Mouse (Mus musculus): Measurements from ENCODE around the gene Gm49369.
"Not testable (repeated sequence)": the region's sequence is repeated elsewhere in the genome, so short reads cannot be mapped to it uniquely, and the experiment has no call there.

Gm49369 gene

DNA sequence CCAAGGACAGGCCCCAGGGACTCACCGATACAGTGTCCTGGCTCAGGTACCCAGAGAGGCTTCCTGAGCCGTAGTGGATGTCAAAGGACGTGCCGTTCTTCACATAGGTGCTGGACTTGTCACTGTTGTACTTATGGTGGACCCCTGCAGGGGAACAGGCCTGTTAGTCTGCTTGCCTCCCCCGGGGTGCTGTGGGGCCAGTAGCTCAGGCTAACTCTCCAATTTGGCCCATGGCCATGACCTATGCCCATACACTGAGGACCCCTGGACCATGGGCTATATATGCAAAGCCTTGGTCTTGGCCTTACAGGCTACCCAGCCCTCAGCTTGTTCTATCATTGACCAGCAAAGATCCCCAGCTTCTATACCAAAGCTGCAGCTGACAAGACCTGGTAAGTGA lies at the start of gene Gm49369:
Gene Gm49369 (minus strand): TSS at position 101 of the 400 bp plus-strand sequence.
- DNase-seq, result no peak

DNA sequence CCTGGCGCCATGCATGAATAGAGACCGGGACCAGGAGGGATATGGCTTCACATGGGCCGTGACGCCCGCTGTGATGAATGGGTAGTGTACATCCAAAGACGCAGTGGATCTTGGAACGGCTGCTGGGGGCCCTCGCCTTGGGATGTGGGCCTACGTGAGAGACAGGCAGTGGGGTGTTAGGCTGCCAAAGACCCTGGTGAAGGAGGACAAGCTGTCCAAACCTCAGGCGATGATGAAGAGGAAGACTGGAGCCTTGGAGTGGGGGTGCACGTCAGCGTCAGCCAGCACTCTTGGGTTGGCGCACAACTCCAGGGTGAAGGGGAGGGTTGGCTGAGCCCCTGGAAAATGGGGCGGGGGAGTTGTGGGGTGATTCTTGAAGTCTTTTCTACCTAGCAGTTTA lies 48.6 kb upstream of the Gm49369 start:
- DNase-seq, result no peak

DNA sequence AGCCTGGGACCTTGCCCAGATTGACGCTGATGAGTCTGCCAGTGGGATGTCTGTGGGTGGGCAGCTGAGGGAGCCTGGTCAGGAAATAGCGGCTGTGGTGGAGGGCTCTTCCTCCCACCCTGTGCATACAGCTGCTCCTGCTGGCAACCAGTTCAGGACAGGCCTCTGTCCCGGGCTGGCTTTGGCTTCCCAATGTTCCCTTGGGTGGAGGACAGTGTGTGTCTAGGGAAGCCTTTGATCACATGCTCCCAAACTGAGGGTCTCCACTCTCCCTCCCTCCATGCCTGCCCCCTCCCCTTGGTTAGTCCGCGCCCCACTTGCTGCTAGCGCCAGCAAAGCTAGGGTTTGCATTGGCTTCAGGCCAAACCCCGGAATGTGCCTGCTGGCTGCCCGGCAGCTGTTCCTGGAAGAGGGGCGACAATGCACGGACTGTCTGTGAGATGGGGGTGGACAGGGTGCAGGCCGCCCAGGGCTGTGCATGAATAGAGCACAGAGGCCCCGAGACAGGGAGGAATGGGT lies 47.8 kb upstream of the Gm49369 start:
- no peak for DNase-seq

DNA sequence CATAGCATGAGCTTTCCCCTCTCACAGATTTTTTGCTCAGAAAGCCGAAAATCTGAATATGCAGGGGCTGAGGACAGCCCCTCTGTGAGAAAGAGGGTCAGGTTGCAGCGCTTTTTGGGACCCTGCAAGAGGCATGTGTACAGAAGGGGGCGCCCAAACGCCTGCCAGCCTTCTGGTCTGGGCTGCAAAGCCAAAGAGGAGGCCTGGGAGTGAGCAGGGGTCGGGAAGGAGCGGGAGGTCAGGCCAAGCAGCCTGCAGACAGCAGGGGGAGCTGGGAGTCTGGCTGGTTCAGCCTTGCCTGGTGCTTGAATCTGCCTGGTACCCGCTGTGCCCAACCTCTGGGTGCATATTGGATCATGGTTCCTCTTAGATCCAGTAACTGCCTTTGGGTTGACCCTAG lies 45.7 kb upstream of the Gm49369 start:
- DNase-seq, result no peak

DNA sequence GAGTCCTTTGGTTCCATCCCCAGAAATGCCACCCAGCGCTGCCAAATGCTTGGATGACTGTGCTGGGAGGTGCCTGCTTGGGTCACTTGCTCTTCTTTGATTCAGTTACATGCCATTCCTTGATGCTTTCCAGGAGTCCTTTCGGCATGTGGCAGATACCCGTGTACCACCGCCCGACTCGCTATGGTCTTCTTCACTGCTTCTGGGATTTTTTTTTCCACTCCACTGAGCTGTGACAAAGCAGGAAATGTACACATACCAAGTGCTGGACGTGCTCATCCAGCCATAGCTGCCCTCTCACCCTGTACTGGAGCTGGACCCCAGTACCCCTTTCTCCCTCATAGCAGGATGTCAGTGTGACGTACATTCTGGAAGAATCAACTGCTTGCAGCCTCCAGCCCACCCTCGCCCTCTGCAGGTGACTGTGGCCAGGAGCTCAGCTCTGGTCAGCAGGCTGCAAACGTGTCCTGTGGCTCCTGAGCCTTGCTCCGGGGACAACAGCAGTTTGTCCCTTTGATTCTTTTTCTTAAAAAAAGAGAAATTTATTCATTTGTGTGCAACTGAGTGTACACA lies 43.3 kb upstream of the Gm49369 start:
- DNase-seq, result no peak

DNA sequence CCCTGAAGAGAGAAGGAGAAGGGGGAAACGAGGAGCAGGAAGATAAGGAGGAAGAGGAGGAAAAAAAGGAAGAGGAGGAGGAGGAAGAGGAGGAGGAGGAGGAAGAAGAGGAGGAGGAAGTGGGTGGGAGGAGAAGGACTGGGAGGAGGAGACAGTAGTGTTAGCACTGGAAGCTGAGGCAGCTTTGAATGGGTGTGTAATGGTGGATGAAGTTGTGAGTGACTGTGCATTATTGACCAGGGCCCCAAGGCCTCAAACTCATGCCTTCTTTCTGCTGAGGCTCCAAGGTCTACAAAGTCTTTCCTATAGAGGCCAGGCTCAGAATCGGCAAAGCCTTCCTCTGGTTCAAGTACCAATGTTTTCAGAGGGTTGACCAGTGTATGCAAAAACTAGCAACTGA lies 39.4 kb upstream of the Gm49369 start:
- DNase-seq, result no peak

DNA sequence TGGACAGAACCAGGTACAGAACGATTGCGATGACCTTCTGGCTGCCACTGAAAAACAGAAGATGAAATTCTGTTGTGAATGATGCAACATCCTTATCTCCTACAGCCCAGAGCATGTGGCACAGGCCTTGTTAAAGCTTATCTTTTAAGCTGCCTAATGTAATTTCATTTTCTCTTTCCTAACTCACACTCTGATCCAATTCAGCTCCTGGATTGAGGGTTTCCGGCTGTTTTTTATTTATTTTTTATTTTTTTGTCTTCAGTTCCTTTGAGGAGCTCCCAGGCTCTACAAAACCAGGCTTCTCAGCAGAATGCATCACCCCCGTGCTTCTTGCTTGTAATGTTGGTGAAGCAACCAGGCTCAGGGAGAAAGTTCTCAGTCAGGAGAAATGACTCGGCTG lies 37.4 kb upstream of the Gm49369 start:
- no peak for DNase-seq

DNA sequence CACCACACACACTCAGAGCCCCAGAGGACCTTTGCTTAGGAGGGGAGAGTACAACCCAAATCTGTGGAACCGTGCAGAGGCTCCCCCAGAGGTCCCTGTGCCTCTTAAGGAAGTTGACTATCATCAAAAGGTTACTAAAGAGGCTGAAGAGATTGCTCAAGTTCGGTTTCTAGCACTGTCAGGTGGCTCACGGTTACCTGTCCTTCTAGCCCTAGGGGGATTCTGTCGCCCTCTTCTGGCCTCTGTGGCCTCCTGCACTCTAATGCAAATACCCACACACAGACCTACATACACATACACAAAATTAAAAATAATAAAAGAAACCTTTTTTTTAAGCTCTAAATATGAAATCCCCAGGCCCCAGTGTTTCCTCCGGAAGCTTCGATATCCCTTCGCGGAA lies 36.2 kb upstream of the Gm49369 start:
- DNase-seq, result no peak

DNA sequence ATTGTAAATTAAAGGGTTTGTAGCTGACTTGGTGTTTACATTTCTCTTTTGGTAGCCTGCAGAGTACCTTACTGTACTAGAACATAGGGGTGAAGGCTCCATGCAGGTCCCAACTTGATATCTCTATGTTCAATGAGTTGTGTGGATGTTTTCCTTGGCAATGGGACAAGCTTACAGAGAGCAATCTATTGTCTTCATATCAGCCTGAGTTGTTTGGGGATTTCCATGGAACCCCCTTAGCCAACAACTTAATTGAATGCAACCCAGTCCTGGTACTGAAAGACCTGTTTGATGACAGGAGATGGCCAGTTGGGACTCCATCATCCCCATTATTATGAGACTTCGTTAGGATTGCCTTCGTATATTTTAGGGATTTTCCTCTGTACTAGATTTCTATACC lies 35.6 kb upstream of the Gm49369 start:
- DNase-seq, result no peak

DNA sequence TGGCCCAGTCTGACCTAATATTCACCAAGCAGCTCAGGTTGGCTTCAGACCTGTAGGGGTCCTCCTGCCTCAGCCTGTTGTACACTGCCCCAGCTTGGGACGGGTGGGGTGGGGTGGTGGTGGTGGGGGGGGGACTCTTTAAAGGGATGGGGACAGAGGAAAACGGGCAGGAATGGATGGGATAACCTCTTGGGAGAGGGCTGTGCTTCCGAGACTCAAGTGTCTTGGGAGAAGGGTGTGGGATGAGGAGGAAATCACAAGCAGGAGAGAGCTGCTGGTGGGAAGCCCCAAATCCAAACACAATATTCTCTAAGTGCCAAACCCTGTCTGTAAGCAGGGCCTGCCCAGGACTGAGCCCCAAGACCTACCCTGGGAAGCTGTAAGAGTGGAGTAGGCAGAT lies 33.8 kb upstream of the Gm49369 start:
- DNase-seq, result no peak

DNA sequence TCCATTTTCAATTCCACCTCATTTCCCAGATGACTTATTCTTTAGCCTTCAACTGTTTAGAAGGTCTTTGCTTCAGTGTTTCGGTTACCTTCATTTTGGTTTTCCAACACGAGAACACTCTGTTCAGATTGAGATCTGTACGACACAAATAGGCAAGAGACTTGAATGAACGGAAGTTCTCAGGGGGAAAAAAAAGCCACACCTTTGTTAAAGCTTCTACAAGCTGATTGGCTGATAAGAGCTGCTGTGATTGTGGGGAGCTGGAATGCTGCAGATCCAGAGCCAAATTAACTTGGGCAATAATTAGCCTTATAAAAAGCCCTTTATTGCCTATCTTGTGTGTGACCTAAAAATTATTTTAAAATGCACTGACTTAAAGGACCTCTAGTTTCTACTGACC lies 32.8 kb upstream of the Gm49369 start:
- DNase-seq, result no peak

DNA sequence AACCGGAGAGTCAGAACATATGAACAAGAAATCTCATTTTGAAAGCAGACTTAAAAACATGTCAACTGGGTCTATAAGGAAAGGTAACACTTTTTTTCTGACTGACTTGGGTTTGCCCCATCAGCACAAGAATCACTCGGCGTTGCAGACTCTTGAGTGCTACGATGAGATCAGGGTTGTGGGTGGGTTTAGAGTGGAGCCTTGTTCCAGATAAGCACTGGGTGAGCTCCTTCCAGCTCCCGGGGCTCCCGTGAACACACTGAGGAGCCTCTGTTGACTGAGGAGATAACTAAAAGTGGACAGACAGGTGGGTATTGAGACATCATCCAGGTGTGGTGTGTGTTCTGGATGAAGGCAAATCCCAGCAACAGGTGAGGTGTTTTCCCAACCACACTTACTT lies 30.8 kb upstream of the Gm49369 start:
- DNase-seq, result no peak

DNA sequence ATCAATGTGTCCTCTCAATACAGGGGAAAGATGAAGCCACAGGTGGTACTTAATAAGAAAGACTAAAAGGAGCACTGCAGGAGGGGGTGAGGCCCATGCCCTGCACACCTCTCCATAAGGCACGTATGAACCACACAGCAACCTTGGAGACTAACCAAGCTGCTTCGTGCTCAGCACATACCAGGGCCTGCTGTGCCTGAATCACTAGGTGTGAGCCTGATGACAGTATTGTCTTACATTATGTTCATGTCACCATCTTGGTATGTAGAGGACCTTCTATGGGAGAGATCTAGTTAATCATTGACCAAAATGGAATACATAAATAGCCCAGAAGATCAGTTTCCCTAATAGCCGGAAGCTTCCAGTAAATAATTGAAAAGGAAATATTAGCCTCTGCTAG lies 27.1 kb upstream of the Gm49369 start:
- no peak for DNase-seq

DNA sequence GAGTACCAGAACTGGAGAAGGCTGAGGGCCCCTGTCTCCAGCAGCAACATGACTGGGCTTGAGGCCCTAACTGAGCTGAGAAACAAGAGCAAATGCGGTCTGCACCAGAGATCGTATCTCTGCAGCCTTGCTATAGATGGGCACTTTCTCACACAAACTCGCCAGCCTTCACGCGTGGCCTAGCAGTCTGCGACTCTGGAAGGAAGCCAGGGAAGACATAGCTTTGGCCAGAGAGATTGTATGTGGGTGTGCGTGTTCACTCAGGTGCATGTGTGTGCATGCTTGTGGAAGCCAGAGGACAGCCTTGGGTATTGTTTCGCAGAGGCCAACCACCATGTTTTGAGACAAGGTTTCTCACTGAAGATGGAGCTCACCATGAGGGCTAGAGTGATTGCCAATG lies 26.2 kb upstream of the Gm49369 start:
- no peak for DNase-seq

DNA sequence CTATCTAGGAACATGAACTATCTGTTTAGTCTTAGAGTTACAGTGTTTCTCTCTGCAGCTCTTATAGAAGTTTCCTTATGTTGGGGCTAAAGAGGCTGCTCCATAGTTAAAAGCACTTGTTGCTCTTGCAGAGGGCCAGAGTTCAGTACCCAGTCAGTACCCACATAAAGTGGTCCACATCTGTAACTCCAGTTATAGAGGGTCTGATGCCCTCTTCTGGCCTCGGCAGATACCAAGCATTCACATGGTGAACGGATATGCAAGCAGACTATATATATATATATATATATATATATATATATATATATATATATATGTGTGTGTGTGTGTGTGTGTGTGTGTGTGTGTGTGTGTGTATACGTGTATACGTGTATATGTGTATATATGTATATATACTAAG lies 25.5 kb upstream of the Gm49369 start:
- DNase-seq, result no peak

DNA sequence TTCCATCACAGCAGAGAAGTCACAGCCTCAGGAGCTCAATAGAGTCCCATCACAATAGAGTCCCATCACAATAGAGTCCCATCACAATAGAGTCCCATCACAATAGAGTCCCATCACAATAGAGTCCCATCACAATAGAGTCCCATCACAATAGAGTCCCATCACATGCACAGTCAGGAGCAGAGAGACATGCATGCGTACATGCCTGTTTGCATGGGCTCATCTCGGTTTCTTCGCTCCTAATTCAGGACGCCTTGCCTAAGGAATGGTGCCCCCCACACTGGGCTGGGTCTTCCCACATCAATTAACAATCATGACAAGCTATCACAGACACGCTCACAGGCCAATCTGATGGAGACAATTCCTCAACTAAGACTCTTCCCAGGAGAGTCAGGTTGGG lies 22.7 kb upstream of the Gm49369 start:
- not testable (repeated sequence) for DNase-seq

DNA sequence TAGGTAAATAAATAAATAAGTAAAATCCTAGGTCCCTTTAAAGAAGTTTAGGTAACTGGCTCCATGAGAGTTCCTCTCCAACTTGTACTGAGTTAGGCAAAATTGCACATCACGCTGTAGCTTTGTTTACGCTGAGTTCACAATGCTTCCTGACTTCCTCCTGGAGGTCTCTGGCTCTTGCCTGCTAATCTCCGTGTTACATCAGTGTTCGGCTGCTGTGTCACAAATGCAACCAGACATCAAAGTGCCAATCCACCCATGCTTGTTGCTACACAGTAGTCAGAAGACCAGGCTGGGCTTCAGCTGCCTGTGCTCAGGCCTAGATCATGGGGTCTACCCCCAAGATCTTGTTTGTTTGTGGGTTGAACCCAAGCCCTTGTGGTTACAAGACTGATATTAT lies 21.1 kb upstream of the Gm49369 start:
- DNase-seq, result no peak

DNA sequence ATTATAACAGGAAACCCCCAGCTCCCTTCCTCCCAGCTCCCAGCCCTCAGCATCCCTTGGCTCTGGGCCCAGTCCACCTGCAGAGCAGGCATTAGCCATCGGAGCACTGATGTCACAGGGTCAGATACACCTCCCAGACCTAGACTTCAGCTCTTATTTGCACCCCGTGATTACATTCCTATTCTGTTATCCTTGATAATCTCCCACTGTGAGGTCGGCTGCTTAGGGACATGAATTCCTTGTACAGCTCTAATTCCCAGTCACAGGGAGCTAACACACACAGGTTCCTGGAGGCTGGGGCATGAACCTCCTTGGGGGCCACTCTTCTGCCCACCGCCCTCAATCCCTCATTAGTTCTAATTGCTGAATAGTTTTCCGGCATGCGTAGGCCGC lies 18.3 kb upstream of the Gm49369 start:
- no peak for DNase-seq

DNA sequence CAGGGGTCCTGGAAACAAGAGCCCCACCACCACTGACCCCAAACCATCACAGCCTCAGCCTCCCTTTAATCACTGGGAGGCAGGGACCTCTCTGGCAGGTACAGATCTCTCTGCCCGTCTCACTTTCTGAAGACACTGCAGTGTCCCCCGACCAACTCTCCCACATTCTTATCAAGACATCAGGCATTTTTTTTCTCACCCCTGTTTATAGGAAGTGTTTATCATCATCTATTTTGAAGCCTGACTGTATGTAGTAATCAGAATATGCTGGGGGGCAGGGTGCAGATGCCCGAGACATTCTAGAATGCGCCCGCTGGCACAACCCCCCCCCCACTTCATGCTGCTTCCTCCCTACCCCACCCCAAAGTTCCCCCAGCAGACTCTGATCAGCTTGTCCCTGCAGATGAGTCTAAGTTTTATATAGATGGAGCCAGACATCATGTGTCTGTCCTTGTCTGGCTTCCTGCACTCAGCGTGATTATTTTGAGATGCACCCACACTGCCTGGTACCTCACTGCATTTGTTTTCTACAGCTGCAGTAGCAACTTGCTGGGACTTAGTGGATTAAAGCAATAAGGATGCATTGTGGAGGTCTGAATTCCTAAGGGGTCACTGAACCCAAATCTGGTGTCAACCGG lies 17.8 kb upstream of the Gm49369 start:
- DNase-seq, result no peak

DNA sequence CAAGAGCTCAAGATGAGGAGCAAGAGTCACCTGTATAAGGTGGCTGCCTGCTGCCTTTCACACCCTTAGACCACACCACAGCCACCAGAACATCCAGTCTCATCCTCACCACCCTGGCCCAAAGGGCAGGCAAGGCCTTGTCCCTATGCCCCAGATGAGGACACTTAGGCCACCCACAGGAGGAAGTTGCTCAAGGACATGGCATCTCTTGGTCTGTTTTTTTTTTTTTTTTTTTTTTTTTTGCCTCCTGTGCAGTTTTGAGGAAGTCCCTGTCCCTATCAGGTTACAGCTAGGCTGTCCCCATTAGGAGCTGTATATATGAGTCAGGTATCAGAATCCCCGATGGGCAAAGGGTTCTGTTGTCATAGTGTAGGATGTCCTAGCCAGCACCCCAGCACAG lies 16.8 kb upstream of the Gm49369 start:
- DNase-seq, result no peak

DNA sequence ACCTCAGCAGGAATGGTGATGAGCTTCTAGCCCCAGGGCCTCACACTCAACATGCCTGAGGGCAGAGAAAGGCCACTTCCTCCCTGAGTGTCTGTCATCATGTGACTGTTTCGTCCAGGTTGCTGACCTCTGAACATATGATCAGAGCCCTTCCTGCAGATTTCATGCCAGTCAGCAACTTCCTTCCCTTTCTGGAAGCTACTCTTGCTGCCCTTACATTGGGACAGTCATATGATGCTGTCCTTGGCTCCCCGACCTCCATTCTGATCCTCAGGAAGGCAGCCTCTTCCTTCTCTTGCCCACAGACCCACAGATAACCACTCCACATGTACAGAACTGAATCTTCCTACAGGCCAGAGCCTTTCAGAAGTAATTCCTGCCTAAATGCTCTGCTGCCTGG lies 15.6 kb upstream of the Gm49369 start:
- DNase-seq, result no peak

DNA sequence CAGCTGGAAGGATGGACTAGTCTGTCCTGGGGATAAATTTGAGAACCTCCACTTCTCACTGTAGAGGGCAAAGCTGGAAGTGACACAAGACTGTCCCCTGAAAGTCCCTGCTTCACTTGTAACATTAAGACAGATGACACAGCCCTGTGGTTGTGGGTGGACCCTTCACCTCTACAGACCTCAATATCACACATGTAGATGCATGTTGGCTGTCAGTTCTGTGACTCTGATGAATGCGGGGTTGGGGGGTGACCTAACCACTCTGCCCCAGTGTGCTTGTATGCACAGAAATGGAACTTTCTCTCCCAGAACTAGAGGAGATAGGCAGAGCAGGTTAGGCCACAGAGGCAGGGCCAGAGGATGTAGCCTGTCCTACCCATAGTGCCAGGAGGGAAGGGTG lies 14.1 kb upstream of the Gm49369 start:
- no peak for DNase-seq

DNA sequence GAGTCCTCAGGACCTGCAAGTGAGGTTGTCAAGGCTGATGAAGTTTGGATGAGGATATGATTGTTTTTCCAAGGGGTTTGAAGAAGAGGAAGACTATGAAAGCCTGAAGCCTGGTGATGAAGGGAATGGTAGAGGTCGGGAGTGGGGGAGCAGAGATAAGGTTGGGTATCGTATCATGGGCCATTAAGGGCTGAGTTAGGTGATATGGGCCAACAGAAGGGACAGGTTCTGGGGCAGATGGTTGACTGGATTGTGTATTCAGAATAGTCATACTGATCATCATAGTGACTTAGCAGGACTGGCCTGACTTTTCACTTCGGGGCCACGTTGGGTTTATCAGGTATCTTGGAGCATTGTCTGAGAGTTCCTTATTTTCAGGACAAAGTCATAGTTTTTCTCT lies 13.0 kb upstream of the Gm49369 start:
- DNase-seq, result no peak

DNA sequence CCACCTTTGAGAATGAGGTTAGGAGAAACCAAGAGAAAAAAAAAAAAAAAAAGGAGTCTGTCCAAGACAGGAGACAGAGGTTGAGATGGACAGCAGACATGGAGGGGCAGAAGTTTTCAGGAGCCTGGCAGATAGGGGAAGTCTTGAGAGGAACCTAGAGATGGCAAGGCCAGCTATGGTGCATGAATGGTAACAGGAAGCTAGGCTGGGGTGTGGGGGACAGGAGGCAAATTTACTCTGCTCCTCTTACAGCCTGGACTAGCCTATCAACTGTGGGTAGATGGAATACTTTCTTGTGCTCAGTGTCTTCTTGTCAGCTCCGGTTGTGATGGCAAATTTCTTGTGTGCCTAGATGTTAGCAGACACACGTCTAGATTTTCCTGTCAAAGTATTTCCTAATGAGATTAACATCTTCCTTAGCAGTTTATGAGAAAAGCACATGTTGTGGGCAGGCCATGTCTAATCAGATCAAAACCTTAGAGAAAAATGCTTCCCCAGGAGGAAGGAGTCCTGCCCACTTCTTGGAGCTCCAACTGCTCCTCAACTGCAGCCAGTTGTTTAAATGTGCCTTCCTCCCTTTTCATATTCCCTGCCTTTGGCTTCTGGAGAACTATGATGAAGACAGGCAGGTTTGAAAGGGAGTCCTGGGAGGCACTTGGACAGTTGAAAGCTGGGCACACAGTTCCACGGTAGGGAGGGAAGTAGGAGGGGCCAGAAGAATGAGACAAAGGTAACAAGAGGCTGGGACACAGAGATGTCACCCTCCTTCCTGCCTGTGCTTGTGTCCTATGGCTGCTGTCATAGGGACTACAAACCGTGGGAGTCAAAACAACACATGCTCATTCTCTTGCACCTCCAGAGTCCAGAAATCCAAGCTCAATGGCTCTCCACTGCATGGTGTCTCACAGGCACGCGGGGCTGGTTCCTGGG lies 12.1 kb upstream of the Gm49369 start:
- no peak for DNase-seq
